Mouse (Mus musculus) lung, postnatal 36 days (tissue): ENCODE results near the gene Pdk1.
"Not testable (repeated sequence)": the region's sequence is repeated elsewhere in the genome, so short reads cannot be mapped to it uniquely, and the experiment has no call there.

ENCODE experiments used
- DNase-seq: peaks from one replicate; pipeline ENCODE4 v3.0.0; 2022; ENCODE audit warnings: mixed read lengths

Gene Pdk1

GRCm38 (mm10) chr2:71874836-71875235 is 1.8 kb downstream of the Pdk1 start:
- DNase-seq, result no peak

GRCm38 (mm10) chr2:71877865-71878264 is 4.8 kb downstream of the Pdk1 start:
- DNase-seq, result no peak

GRCm38 (mm10) chr2:71878441-71878840 is 5.4 kb downstream of the Pdk1 start:
- no peak for DNase-seq

GRCm38 (mm10) chr2:71878943-71879342 is 5.9 kb downstream of the Pdk1 start:
- DNase-seq, result no peak

- DNase-seq, result peak; percentile 75
Measured at GRCm38 (mm10) chr2:71882914-71883651, 10.1 kb downstream of the Pdk1 start.

GRCm38 (mm10) chr2:71887269-71887668 is 14.2 kb downstream of the Pdk1 start:
- no peak for DNase-seq

GRCm38 (mm10) chr2:71888437-71888836 is 15.4 kb downstream of the Pdk1 start:
- DNase-seq, result no peak

GRCm38 (mm10) chr2:71891536-71891935 is 18.5 kb downstream of the Pdk1 start:
- no peak for DNase-seq

GRCm38 (mm10) chr2:71892741-71893349 is 19.8 kb downstream of the Pdk1 start:
- DNase-seq, result peak; percentile 69

GRCm38 (mm10) chr2:71895596-71896286 is 22.7 kb downstream of the Pdk1 start:
- peak; percentile 30 for DNase-seq

- DNase-seq, result no peak
Measured at GRCm38 (mm10) chr2:71897420-71897819, 24.4 kb downstream of the Pdk1 start.

GRCm38 (mm10) chr2:71898335-71898856 is 25.4 kb downstream of the Pdk1 start:
- DNase-seq, result peak; percentile 48

GRCm38 (mm10) chr2:71899886-71900285 is 26.9 kb downstream of the Pdk1 start:
- no peak for DNase-seq

- no peak for DNase-seq
Measured at GRCm38 (mm10) chr2:71905154-71905553, 32.1 kb downstream of the Pdk1 start.

- DNase-seq, result not testable (repeated sequence)
Measured at GRCm38 (mm10) chr2:71906356-71906755, 33.3 kb downstream of the Pdk1 start.

- no peak for DNase-seq
Measured at GRCm38 (mm10) chr2:71913911-71914310, 40.9 kb downstream of the Pdk1 start.

GRCm38 (mm10) chr2:71919227-71919647 is 46.2 kb downstream of the Pdk1 start:
- DNase-seq, result no peak

- DNase-seq, result not testable (repeated sequence)
Measured at GRCm38 (mm10) chr2:71924931-71925330, 51.9 kb downstream of the Pdk1 start.

- DNase-seq, result no peak
Measured at GRCm38 (mm10) chr2:71934046-71934445, 61.0 kb downstream of the Pdk1 start.

GRCm38 (mm10) chr2:71936711-71937110 is 63.7 kb downstream of the Pdk1 start:
- DNase-seq, result no peak

GRCm38 (mm10) chr2:71937649-71938308 is 64.8 kb downstream of the Pdk1 start:
- DNase-seq, result no peak

GRCm38 (mm10) chr2:71938716-71939393 is 65.8 kb downstream of the Pdk1 start:
- DNase-seq, result no peak
